Mouse (Mus musculus): ENCODE results near the gene Gan. TPM values are rescaled to one million over a fixed set of nuclear protein-coding genes. Genes with fewer than 3 reads are reported as not detected.

Gene Gan
- polyA plus RNA-seq, 1 experiment from 2014 or later, result 2.4 TPM

DNA sequence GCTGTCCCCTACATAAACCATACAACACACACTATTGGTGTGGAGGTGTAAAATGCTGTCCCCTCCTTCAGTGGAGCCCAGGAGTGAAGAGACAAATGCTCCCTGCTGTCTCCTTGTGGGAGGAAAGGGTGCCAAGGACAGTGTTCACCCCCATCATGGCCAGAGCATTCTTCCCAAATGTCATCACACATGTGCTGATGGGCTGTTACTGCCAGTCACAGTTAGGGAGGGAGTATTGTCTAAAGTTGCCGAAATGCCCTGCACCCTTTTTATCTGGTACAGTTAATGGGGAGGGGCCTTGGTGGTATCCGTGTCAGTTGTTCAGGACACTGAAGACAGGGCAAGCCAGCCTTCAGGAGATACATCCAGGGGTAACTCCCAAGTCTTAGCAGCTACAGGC is 8.6 kb downstream of the Gan start:
- H3K9ac ChIP-seq (ENCODE audit: low read length), result no peak overlapping the region
- H3K36me3 ChIP-seq (ENCODE audit: control insufficient read depth, insufficient read depth, low read length), result no peaks in the 10 kb centered on the region
- H3K9me3 ChIP-seq (ENCODE audit: control insufficient read depth, low read length), result no peaks in the 10 kb centered on the region
- ATAC-seq (ENCODE audit: insufficient number of reproducible peaks, low FRiP score, low TSS enrichment, low read depth), result no peak
- no peaks in the 10 kb centered on the region for H3K4me1 ChIP-seq (ENCODE audit: control insufficient read depth, insufficient read depth, low read length)
- H3K4me3 ChIP-seq (ENCODE audit: low read depth, low read length), result no peak overlapping the region
- no peak overlapping the region for H3K27ac ChIP-seq (replicated peaks; ENCODE audit: low read depth, low read length)
- H3K4me2 ChIP-seq (ENCODE audit: low read depth, severe bottlenecking), result no peak overlapping the region
- H3K27me3 ChIP-seq (ENCODE audit: control insufficient read depth, insufficient read depth, low read length), result no peaks in the 10 kb centered on the region
- 78% methylated on average over 2 of the region's 2 CpGs for WGBS
- DNase-seq (ENCODE audit: low spot score), result no peak

DNA sequence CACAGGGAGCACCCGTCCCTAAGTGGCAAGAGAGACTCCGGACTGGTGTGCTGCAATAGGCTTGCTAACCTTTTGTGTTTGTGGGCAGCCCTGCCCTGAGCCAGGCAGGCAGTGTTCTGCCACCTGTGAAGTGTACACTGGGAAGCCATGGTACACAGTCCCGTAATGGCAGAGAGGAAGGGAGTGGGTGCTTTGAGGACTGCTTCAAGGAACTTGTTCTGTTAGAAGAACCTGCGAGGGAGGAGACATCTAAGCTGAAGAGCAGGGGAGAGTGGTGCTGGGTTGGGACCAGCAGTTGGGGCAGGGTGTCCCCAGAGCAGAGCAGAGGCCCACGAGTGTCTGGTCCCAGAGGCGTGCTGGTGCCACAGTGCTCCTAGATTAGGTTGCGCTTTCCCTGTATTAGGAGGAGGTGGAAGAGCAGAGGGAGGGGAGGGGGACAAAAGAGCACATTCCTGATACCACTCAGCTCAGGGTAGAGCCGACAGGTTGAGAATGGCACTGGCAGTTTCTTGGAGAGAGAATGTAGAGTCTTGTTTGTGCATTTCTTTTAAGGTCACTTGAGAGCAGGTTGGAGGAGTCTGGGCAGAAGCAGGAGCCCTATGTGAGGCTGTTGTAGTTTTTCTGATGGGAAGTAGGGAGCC is 9.4 kb downstream of the Gan start:
- DNase-seq (ENCODE audit: low spot score) (no peak), ATAC-seq (ENCODE audit: insufficient number of reproducible peaks, low FRiP score, low TSS enrichment, low read depth) (no peak)
- no peak overlapping the region for H3K9ac ChIP-seq (ENCODE audit: low read length)
- H3K4me2 ChIP-seq (ENCODE audit: low read depth, severe bottlenecking), result no peak overlapping the region
- H3K27me3 ChIP-seq (ENCODE audit: control insufficient read depth, insufficient read depth, low read length), result no peaks in the 10 kb centered on the region
- H3K36me3 ChIP-seq (ENCODE audit: control insufficient read depth, insufficient read depth, low read length), result no peaks in the 10 kb centered on the region
- no peaks in the 10 kb centered on the region for H3K4me1 ChIP-seq (ENCODE audit: control insufficient read depth, insufficient read depth, low read length)
- WGBS, result 87% methylated on average over 8 of the region's 8 CpGs
- no peaks in the 10 kb centered on the region for H3K9me3 ChIP-seq (ENCODE audit: control insufficient read depth, low read length)
- no peak overlapping the region for H3K4me3 ChIP-seq (ENCODE audit: low read depth, low read length)
- no peak overlapping the region for H3K27ac ChIP-seq (replicated peaks; ENCODE audit: low read depth, low read length)

DNA sequence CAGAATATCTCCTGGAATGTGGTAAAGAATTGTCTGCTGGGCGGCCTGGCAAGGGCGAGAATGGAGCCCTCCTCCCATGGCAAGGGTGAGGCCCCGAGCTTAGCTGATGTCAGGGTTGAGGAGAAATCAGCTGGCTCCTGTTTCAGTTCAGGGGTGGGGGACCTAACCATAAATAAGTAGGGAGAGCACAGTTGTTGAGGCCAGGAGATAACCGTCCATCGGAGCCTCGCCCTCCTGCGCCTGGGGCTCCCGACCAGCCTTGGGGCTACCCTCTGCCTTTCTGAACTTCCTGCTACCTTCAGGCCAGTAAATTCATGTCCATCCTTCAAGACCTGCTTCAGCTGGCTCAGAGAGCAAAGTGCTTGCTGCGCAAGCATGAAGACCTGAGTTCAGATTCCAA is 10.4 kb downstream of the Gan start:
- Histone ChIP-seq H3K27me3 (ENCODE audit: control insufficient read depth, insufficient read depth, low read length) (no peaks in the 10 kb centered on the region), H3K9ac (ENCODE audit: low read length) (no peak overlapping the region), H3K9me3 (ENCODE audit: control insufficient read depth, low read length) (no peaks in the 10 kb centered on the region), H3K27ac (replicated peaks; ENCODE audit: low read depth, low read length) (no peak overlapping the region), H3K4me3 (ENCODE audit: low read depth, low read length) (no peak overlapping the region), H3K4me2 (ENCODE audit: low read depth, severe bottlenecking) (no peak overlapping the region), H3K4me1 (ENCODE audit: control insufficient read depth, insufficient read depth, low read length) (no peaks in the 10 kb centered on the region), H3K36me3 (ENCODE audit: control insufficient read depth, insufficient read depth, low read length) (no peaks in the 10 kb centered on the region)
- WGBS, result 94% methylated on average over 9 of the region's 9 CpGs
- no peak for ATAC-seq (ENCODE audit: insufficient number of reproducible peaks, low FRiP score, low TSS enrichment, low read depth)
- DNase-seq (ENCODE audit: low spot score), result no peak

DNA sequence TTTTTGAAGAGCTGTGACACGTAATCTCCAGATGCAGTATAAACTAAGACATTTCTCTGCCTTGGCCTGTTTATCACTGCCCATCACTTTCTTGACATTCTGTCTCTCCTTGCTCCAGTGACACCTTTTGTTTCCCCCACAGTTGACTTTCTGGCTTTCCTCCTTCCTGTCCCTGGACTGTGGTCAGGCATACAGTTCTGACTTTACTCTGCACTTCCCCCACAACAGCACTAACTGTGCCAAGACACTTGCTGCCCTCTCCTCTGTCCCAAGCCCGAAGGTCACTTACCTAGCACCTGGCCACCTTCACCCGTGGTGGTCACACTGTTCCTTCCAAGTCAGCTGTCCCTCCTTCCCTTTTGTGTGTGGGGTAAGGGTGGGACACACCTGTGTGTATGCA is 13.9 kb downstream of the Gan start:
- Histone ChIP-seq H3K4me3 (ENCODE audit: low read depth, low read length) (no peak overlapping the region), H3K9me3 (ENCODE audit: control insufficient read depth, low read length) (no peaks in the 10 kb centered on the region), H3K4me1 (ENCODE audit: control insufficient read depth, insufficient read depth, low read length) (no peaks in the 10 kb centered on the region), H3K9ac (ENCODE audit: low read length) (no peak overlapping the region), H3K27ac (replicated peaks; ENCODE audit: low read depth, low read length) (no peak overlapping the region), H3K27me3 (ENCODE audit: control insufficient read depth, insufficient read depth, low read length) (no peaks in the 10 kb centered on the region), H3K36me3 (ENCODE audit: control insufficient read depth, insufficient read depth, low read length) (no peaks in the 10 kb centered on the region), H3K4me2 (ENCODE audit: low read depth, severe bottlenecking) (no peak overlapping the region)
- no peak for ATAC-seq (ENCODE audit: insufficient number of reproducible peaks, low FRiP score, low TSS enrichment, low read depth)
- 90% methylated on average over 3 of the region's 3 CpGs for WGBS
- DNase-seq (ENCODE audit: low spot score), result no peak

- Histone ChIP-seq H3K27ac (replicated peaks; ENCODE audit: low read depth, low read length) (no peak overlapping the region), H3K4me2 (ENCODE audit: low read depth, severe bottlenecking) (no peak overlapping the region), H3K4me1 (ENCODE audit: control insufficient read depth, insufficient read depth, low read length) (no peaks in the 10 kb centered on the region), H3K27me3 (ENCODE audit: control insufficient read depth, insufficient read depth, low read length) (no peaks in the 10 kb centered on the region), H3K4me3 (ENCODE audit: low read depth, low read length) (no peak overlapping the region), H3K9ac (ENCODE audit: low read length) (no peak overlapping the region), H3K36me3 (ENCODE audit: control insufficient read depth, insufficient read depth, low read length) (no peaks in the 10 kb centered on the region), H3K9me3 (ENCODE audit: control insufficient read depth, low read length) (no peaks in the 10 kb centered on the region)
- DNase-seq (ENCODE audit: low spot score), result no peak
- 68% methylated on average over 7 of the region's 7 CpGs for WGBS
- no peak for ATAC-seq (ENCODE audit: insufficient number of reproducible peaks, low FRiP score, low TSS enrichment, low read depth)
Measured at GRCm38 (mm10) chr8:117172904-117173303, 15.0 kb downstream of the Gan start.

DNA sequence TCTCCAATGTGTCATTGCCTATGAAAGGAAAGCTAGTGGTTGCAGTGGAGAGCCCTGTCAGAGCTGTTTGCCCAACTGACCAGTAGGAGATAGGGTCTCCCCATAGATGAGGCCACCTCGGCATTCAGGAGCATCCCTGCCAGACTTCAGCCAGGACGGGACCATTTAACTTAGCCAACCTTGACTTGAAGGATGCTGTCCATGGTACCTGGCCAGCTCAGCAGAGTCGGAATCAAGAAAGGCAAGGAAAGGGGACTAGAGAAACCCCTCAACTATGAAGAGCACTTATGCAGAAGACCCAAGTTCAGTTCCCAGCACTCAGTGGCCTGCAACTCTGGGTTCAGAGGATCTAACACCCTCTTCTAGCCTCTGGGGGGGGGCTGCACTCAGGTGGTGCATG is 15.8 kb downstream of the Gan start:
- DNase-seq (ENCODE audit: low spot score), result no peak

DNA sequence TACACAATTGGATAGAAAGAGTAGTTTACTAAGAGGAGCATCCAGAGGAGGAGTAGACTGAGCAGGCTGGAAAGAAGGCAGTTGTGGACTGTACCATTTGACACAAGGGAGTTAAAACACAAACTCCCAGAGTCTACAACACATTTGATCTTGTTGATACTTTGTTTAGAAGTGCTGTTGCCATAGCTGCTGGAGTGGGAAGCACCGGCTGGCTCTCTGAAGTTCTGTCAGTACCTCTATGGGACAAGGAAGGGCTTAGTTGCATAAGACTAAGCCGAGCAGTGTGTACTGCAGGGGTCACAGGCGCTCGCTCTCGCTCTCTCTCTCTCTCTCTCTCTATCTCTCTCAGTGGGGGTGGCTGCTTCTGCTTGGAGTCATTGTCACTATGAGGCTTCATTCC is 16.6 kb downstream of the Gan start:
- DNase-seq (ENCODE audit: low spot score) (no peak), ATAC-seq (ENCODE audit: insufficient number of reproducible peaks, low FRiP score, low TSS enrichment, low read depth) (no peak)
- Histone ChIP-seq H3K9me3 (ENCODE audit: control insufficient read depth, low read length) (no peaks in the 10 kb centered on the region), H3K27me3 (ENCODE audit: control insufficient read depth, insufficient read depth, low read length) (no peaks in the 10 kb centered on the region), H3K4me2 (ENCODE audit: low read depth, severe bottlenecking) (no peak overlapping the region), H3K9ac (ENCODE audit: low read length) (no peak overlapping the region), H3K4me1 (ENCODE audit: control insufficient read depth, insufficient read depth, low read length) (no peaks in the 10 kb centered on the region), H3K4me3 (ENCODE audit: low read depth, low read length) (no peak overlapping the region), H3K36me3 (ENCODE audit: control insufficient read depth, insufficient read depth, low read length) (no peaks in the 10 kb centered on the region), H3K27ac (replicated peaks; ENCODE audit: low read depth, low read length) (no peak overlapping the region)
- 93% methylated on average over 5 of the region's 5 CpGs for WGBS

More for the DNA sequence above, 15.8 kb downstream of the Gan start:
- Histone ChIP-seq H3K27ac (replicated peaks; ENCODE audit: low read depth, low read length) (no peak overlapping the region), H3K9me3 (ENCODE audit: control insufficient read depth, low read length) (no peaks in the 10 kb centered on the region), H3K4me1 (ENCODE audit: control insufficient read depth, insufficient read depth, low read length) (no peaks in the 10 kb centered on the region), H3K36me3 (ENCODE audit: control insufficient read depth, insufficient read depth, low read length) (no peaks in the 10 kb centered on the region), H3K4me3 (ENCODE audit: low read depth, low read length) (no peak overlapping the region), H3K9ac (ENCODE audit: low read length) (no peak overlapping the region), H3K27me3 (ENCODE audit: control insufficient read depth, insufficient read depth, low read length) (no peaks in the 10 kb centered on the region), H3K4me2 (ENCODE audit: low read depth, severe bottlenecking) (no peak overlapping the region)
- 67% methylated on average over 3 of the region's 3 CpGs for WGBS
- no peak for ATAC-seq (ENCODE audit: insufficient number of reproducible peaks, low FRiP score, low TSS enrichment, low read depth)

DNA sequence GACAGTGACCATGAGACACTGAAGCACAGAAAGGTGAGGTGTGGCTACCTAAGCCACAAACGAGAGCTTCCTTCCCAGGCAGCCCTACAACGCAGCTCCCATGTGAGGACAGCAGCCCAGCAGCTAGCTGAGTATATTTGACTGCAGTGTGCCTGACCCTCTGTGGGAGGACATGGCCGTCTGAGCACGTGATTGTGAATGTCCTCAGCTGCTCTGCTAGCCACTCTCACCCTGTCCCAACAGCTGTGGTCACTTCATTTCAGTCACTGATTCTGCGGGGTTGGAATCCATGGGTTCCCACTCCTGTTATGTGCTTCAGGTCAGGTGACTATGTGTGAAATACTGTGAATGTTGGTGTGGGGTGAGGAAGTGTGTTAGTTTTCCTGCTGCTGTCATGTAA is 18.4 kb downstream of the Gan start:
- H3K27me3 ChIP-seq (ENCODE audit: control insufficient read depth, insufficient read depth, low read length), result no peaks in the 10 kb centered on the region
- no peak overlapping the region for H3K27ac ChIP-seq (replicated peaks; ENCODE audit: low read depth, low read length)
- no peak overlapping the region for H3K4me3 ChIP-seq (ENCODE audit: low read depth, low read length)
- H3K9ac ChIP-seq (ENCODE audit: low read length), result no peak overlapping the region
- no peaks in the 10 kb centered on the region for H3K4me1 ChIP-seq (ENCODE audit: control insufficient read depth, insufficient read depth, low read length)
- H3K36me3 ChIP-seq (ENCODE audit: control insufficient read depth, insufficient read depth, low read length), result no peaks in the 10 kb centered on the region
- no peak overlapping the region for H3K4me2 ChIP-seq (ENCODE audit: low read depth, severe bottlenecking)
- WGBS, result 86% methylated on average over 5 of the region's 5 CpGs
- no peak for DNase-seq (ENCODE audit: low spot score)
- H3K9me3 ChIP-seq (ENCODE audit: control insufficient read depth, low read length), result no peaks in the 10 kb centered on the region
- ATAC-seq (ENCODE audit: insufficient number of reproducible peaks, low FRiP score, low TSS enrichment, low read depth), result no peak

GRCm38 (mm10) chr8:117177236-117177635 is 19.3 kb downstream of the Gan start:
- no peak overlapping the region for H3K4me3 ChIP-seq (ENCODE audit: low read depth, low read length)
- no peak overlapping the region for H3K9ac ChIP-seq (ENCODE audit: low read length)
- H3K27ac ChIP-seq (replicated peaks; ENCODE audit: low read depth, low read length), result no peak overlapping the region
- 92% methylated on average over 7 of the region's 7 CpGs for WGBS
- H3K4me2 ChIP-seq (ENCODE audit: low read depth, severe bottlenecking), result no peak overlapping the region
- H3K36me3 ChIP-seq (ENCODE audit: control insufficient read depth, insufficient read depth, low read length), result no peaks in the 10 kb centered on the region
- no peaks in the 10 kb centered on the region for H3K4me1 ChIP-seq (ENCODE audit: control insufficient read depth, insufficient read depth, low read length)
- H3K9me3 ChIP-seq (ENCODE audit: control insufficient read depth, low read length), result no peaks in the 10 kb centered on the region
- H3K27me3 ChIP-seq (ENCODE audit: control insufficient read depth, insufficient read depth, low read length), result no peaks in the 10 kb centered on the region
- ATAC-seq (ENCODE audit: insufficient number of reproducible peaks, low FRiP score, low TSS enrichment, low read depth) (no peak), DNase-seq (ENCODE audit: low spot score) (no peak)

Measured in limb, embryonic 11.5 days (tissue).